Mouse (Mus musculus) liver, embryonic 12.5 days (tissue): ENCODE results near the gene Cdc6. TPM values are rescaled to one million over a fixed set of nuclear protein-coding genes. Genes with fewer than 3 reads are reported as not detected.
A peak's percentile ranks its signal among the peaks of the same experiment; 100 is the strongest.

ENCODE experiments used
- ATAC-seq: fragments of 200-750 bp; cut with Nextera tagmentation; 2 replicates; pipeline ENCODE4 v1.8.0; 2017; ENCODE audit warnings: moderate number of reproducible peaks, mild to moderate bottlenecking, moderate library complexity
- H3K27ac ChIP-seq: fragments of 300-500 bp; sonication (generic); 2 replicates; pipeline ENCODE4 v1.5.1; 2016; ENCODE audit warnings: mild to moderate bottlenecking
- H3K27me3 ChIP-seq: fragments of 300-500 bp; sonication (generic); replicated peaks from 2 replicates; pipeline ENCODE4 v1.6.1; 2016; ENCODE audit warnings: mild to moderate bottlenecking, moderate library complexity
- H3K36me3 ChIP-seq: fragments of 300-500 bp; sonication (generic); 2 replicates; pipeline ENCODE4 v1.6.1; 2016; ENCODE audit warnings: mild to moderate bottlenecking, moderate library complexity
- H3K4me1 ChIP-seq: fragments of 300-500 bp; sonication (generic); 2 replicates; pipeline ENCODE4 v1.6.1; 2016
- H3K4me2 ChIP-seq: fragments of 300-500 bp; sonication (generic); 2 replicates; pipeline ENCODE4 v1.6.1; 2016; ENCODE audit warnings: mild to moderate bottlenecking, moderate library complexity
- H3K4me3 ChIP-seq: fragments of 300-500 bp; sonication (generic); 2 replicates; pipeline ENCODE4 v1.5.1; 2016; ENCODE audit warnings: mild to moderate bottlenecking, moderate library complexity
- H3K9ac ChIP-seq: fragments of 300-500 bp; sonication (generic); 2 replicates; pipeline ENCODE4 v1.6.1; 2016; ENCODE audit warnings: mild to moderate bottlenecking, moderate library complexity
- H3K9me3 ChIP-seq: fragments of 300-500 bp; sonication (generic); replicated peaks from 2 replicates; pipeline ENCODE4 v1.6.1; 2016; ENCODE audit warnings: mild to moderate bottlenecking, moderate library complexity
- WGBS: fragments of 180-500 bp; shearing (Covaris S2); methylation state at CpG from one replicate; pipeline ENCODE4 v1.1.7; 2016; ENCODE audit not compliant: insufficient replicate concordance; 5-methylcytosine and 5-hydroxymethylcytosine counted together
- polyA plus RNA-seq: library from polyadenylated mRNA; unstranded; fragments of >200 nt; fragmentation: Nextera tagmentation; extraction: Ambion mirVana; gene quantifications from 2 replicates; pipeline ENCODE4 v1.2.1, GENCODE M21; 2016

Cdc6 gene
- 86.5 and 89.9 TPM in 2 replicates for polyA plus RNA-seq

DNA sequence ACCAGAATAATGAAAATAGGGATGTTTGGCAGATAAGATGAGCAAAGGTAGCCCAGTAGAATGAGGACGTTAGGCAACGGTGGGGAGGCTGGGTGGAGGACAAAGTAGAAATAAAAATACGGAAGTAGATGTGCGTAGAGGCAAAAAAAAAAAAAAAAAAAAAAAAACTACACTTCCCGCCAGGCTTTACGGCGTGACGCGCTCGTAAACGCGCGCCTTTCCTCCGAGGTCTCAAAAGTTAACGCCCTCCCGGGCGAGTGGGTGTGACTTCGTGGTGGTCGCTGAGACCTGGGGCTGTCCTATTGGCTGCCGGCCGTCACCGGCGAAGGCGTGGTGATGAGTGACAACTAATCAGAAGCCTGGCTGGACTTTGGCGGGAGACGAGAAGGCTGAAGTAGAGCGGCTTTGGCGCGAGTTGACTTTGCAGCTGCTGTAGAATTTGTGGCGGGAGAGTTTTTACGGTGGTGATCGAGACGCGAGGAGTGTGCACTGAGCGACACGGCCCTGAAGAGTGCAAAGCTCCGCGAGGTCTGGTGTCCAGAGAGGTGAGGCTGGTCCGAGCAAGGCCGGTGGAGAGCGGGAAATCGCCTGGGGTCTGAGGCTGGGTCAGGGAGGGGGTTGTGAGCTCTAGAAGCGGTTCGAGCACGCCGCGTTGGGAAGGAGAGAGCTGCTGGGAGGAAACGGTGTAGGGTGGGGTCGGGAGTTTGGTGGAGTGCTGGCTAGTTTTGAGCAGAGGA, at the start of gene Cdc6:
Cdc6 (plus strand) TSS at position 365 of the 737 bp plus-strand sequence.
- peaks cover 45% of the 10 kb centered on the region for H3K36me3 ChIP-seq
- no peaks in the 10 kb centered on the region for H3K27me3 ChIP-seq
- under 1% methylated on average over 49 of the region's 49 CpGs for WGBS
- H3K4me2 ChIP-seq = peak within 1 kb of the TSS; percentile 89
- H3K9me3 ChIP-seq = no peaks in the 10 kb centered on the region
- H3K4me1 ChIP-seq = peaks cover 90% of the 10 kb centered on the region
- peak within 1 kb of the TSS; percentile 92 for H3K9ac ChIP-seq
- peak; percentile 88 for ATAC-seq
- H3K4me3 ChIP-seq = peak within 1 kb of the TSS; percentile 82
- peak within 1 kb of the TSS; percentile 98 for H3K27ac ChIP-seq

DNA sequence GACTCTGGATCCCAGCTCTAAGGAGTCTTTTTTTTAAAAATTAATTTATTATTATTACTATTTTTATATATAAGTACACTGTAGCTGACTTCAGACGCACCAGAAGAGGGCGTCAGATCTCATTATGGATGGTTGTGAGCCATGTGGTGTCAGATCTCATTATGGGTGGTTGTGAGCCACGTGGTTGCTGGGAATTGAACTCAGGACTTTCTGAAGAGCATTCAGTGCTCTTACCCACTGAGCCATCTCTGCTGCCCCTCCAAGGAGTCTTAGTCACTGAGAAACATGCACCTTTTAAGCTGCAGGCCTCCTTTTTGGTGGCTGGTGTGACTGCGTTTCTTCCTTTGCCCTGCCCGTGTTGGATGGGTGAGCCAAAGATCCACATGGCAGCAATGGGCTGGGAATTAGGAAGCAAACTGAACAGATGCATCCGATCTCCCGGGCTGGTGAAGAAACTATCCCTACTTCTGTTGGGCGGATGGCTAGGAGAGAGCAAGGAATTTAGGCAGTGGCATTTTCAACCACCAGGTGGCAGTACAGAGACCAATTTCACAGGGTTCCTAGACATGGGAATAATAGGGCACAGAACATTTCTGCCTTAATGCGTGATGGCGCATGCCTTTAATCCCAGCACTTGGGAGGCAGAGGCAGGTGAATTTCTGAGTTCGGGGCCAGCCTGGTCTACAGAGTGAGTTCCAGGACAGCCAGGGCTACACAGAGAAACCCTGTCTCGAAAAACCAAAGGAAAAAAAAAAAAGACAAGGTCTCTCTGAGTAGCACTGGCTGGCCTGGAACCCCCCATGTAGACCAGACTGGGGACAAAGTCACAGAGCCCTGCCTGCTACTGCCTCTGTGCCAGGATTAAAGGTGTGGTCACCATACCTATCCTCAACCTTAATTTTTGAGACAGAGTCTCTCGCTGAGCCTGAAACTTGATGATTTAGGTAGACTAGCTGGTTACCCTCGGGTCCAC, 48.6 kb upstream of the Cdc6 start:
- Histone ChIP-seq H3K9me3 (no peaks in the 10 kb centered on the region), H3K4me3 (no peak overlapping the region), H3K4me1 (peaks cover 14% of the 10 kb centered on the region), H3K4me2 (peak overlapping the region; percentile 36), H3K9ac (no peak overlapping the region), H3K27ac (no peak overlapping the region), H3K27me3 (no peaks in the 10 kb centered on the region), H3K36me3 (no peaks in the 10 kb centered on the region)
- 33% methylated on average over 14 of the region's 14 CpGs for WGBS
- peak; percentile 61; the same call in 1 of the 2 replicates for ATAC-seq

DNA sequence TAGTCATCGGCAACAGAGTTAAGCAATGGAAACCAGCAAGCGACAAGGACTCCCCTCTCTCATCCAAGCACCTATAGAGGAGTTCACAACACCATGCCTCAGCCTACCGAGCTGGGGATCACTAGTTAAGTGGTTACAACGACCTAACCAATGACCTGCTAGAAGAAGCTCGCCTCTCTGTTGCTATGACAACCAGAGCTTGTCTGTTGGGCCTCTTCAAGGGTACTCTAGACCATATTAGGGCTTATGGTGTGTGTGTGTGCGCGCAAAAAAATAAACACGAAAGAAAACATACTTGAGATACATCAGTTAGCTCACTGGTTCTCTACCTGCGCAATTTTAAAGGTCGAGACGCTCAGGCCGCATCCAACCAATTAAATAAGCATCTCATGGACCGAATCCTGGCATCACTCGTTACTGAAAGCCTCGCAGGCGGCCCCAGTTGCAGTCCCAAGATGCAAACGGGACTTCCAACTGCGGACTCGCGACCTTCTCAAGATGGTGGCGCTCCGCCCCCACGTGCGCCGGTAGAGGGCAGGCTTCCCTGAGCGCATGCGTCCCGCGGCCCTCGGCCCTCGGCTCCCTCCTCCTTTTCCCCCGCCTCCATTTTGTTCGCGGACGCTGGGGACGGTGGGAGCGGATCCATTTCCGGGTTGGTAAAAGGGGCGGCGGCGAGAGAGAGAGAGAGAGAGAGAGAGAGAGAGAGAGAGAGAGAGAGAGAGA, 44.4 kb upstream of the Cdc6 start, which contains the start of gene Wipf2:
Wipf2 (plus strand) TSS at position 611 of the 723 bp plus-strand sequence.
- 7% methylated on average over 36 of the region's 41 CpGs for WGBS
- H3K36me3 ChIP-seq = peaks cover 20% of the 10 kb centered on the region
- H3K27me3 ChIP-seq = no peaks in the 10 kb centered on the region
- H3K4me1 ChIP-seq = peaks cover 24% of the 10 kb centered on the region
- no peaks in the 10 kb centered on the region for H3K9me3 ChIP-seq
- peak within 1 kb of the TSS; percentile 89 for H3K4me3 ChIP-seq
- peak within 1 kb of the TSS; percentile 96 for H3K9ac ChIP-seq
- H3K4me2 ChIP-seq = peak within 1 kb of the TSS; percentile 95
- peak; percentile 88 for ATAC-seq
- H3K27ac ChIP-seq = peak within 1 kb of the TSS; percentile 89

DNA sequence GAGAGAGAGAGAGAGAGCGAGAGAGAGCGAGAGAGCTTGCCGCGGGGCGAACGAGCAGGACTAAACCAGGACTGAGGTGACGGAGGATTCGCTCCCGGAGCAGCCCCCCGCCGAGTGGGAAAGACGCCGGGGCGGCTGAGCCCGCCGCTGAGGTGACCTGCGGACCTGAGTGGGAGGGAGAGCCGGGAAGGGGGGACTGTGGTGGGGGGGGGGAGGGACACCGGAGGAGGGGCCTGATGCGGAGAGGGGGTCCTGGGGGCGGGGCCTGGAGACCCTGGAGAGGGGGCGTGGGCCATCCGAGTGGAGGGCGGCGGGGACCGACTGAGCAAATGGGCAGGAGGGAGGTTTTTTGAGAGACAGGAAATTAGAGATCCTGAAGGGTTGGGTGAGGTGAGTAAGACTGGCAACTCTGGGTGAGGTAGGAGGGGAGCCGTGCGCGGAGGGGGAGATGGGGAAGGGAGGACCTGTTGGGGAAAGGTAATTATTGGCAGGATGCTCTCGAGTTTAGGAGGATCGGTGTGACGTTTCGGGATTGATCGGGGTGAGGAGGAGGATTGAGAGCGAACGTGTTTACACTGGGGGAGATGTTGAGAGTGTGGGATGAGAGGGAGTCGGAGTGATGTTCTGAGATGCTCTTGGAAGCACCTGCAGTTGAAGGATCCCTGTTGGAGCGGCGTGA, 43.7 kb upstream of the Cdc6 start:
- Histone ChIP-seq H3K36me3 (peaks cover 27% of the 10 kb centered on the region), H3K27ac (peak overlapping the region; percentile 89), H3K9ac (peak overlapping the region; percentile 96), H3K4me1 (peaks cover 22% of the 10 kb centered on the region), H3K27me3 (no peaks in the 10 kb centered on the region), H3K4me3 (peak overlapping the region; percentile 89), H3K4me2 (peak overlapping the region; percentile 95), H3K9me3 (no peaks in the 10 kb centered on the region)
- peak; percentile 54 for ATAC-seq
- WGBS = 2% methylated on average over 30 of the region's 39 CpGs

DNA sequence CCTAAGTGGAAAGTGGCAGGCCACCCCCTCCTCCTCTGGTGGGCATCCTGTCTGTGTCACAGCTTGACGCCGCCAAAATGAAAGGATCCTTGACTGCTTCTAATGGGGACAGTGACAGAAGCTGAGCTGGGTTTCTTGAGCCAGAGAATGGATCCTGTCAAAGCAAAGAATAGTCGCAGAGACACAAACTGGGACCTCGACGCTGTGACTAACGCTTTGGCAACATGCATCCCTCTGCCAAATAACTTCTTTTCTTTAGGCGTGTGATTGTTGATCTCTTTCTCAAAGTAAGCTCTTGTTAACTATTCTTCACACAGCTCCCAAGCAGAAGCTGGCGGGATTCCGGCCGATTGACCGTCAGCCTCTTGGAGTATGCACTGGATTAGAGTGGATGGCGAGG, 40.3 kb upstream of the Cdc6 start:
- WGBS = 91% methylated on average over 12 of the region's 12 CpGs
- no peak for ATAC-seq
- Histone ChIP-seq H3K4me1 (peaks cover 22% of the 10 kb centered on the region), H3K36me3 (peaks cover 50% of the 10 kb centered on the region), H3K9me3 (no peaks in the 10 kb centered on the region), H3K27ac (no peak overlapping the region), H3K27me3 (no peaks in the 10 kb centered on the region), H3K9ac (no peak overlapping the region), H3K4me3 (no peak overlapping the region), H3K4me2 (no peak overlapping the region)

DNA sequence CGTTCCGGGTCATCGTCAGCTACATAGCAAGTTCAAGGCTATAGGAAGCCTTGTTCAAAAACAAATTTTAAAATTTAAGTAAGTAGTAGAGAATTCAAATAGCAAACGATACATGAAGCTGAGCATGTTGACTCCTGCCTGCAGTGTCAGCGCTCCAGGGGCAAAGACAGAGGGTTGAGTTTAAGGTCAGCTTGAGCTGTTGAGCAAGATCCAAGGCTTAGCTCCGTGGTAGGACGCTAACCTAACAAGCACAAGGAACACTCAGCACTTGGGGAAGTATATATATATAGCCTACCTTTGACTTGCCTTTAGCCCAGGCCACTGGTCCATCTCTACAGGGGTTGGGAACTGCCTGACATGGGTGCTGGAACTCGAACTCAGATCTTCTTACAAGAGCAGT, 37.7 kb upstream of the Cdc6 start:
- ATAC-seq = no peak
- Histone ChIP-seq H3K9me3 (no peaks in the 10 kb centered on the region), H3K9ac (no peak overlapping the region), H3K36me3 (peaks cover 67% of the 10 kb centered on the region), H3K27ac (no peak overlapping the region), H3K4me3 (no peak overlapping the region), H3K4me1 (peaks cover 20% of the 10 kb centered on the region), H3K27me3 (no peaks in the 10 kb centered on the region), H3K4me2 (no peak overlapping the region)
- WGBS = 73% methylated on average over 8 of the region's 8 CpGs

DNA sequence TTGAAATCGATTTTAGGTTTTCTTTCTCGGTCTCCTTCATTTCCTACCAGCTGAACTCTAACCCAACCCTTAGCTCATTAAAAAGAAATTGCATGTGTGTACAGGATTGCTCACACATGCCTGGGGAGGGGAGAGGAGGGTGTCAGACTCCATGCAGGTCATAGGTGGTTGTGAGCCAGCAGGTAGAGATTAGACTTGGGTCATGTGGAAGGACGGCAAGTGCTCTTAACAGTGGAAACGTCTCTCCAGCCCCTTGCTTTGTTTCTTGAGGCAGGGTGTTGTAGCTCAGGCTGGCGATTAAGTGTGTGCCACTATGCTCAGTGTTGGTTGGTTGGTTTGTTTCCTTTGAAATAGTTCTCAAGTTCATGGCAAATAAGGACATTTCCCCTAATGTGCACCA, 36.8 kb upstream of the Cdc6 start:
- Histone ChIP-seq H3K9ac (no peak overlapping the region), H3K9me3 (no peaks in the 10 kb centered on the region), H3K4me1 (peaks cover 19% of the 10 kb centered on the region), H3K36me3 (peaks cover 69% of the 10 kb centered on the region), H3K4me2 (no peak overlapping the region), H3K27ac (no peak overlapping the region), H3K4me3 (no peak overlapping the region), H3K27me3 (no peaks in the 10 kb centered on the region)
- ATAC-seq = no peak
- WGBS = 72% methylated on average over 5 of the region's 5 CpGs

DNA sequence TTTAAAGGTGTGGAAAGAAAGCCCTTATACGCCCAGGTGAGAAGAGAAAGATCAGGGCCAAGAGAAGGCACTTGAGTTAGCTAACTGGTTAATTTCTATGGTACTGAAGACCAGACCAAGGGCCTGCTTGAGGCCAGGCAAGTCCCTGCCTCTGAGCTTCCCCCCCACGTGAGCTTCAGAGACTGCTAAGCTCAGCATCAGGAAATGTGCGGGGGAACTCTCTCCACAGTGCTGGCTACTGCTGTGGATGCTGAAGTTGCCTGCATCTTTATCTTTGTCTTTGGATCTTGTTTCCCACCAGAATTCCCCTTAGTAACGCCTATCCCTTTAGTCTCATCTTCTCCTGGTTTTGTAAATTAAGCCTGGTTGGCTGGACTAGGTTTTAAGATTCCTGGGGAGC, 36.2 kb upstream of the Cdc6 start:
- H3K27ac ChIP-seq = no peak overlapping the region
- no peak for ATAC-seq
- H3K9me3 ChIP-seq = no peaks in the 10 kb centered on the region
- no peak overlapping the region for H3K4me3 ChIP-seq
- peaks cover 19% of the 10 kb centered on the region for H3K4me1 ChIP-seq
- no peak overlapping the region for H3K9ac ChIP-seq
- no peaks in the 10 kb centered on the region for H3K27me3 ChIP-seq
- no peak overlapping the region for H3K4me2 ChIP-seq
- H3K36me3 ChIP-seq = peaks cover 66% of the 10 kb centered on the region
- 68% methylated on average over 4 of the region's 4 CpGs for WGBS

DNA sequence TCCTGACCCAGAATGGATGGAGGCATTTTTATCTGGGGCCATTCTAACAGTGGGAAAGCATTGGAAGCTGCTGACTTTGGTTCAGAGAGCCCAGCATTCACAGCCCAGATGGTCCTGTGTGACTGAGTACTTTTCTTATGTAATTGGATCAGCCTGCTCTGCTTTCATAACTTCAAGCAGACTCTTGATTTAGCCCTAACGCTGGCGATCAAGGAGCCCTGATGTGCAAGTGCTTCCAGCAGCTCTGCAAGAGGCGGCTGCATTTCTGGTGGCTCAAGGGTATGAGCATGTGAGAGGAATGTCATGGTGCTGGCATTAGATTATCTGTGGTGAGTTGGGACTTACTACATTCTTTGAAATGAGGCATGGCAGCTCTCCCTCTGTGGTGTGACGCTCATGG, 35.6 kb upstream of the Cdc6 start:
- 88% methylated on average over 4 of the region's 4 CpGs for WGBS
- Histone ChIP-seq H3K9ac (no peak overlapping the region), H3K4me2 (no peak overlapping the region), H3K4me1 (peaks cover 22% of the 10 kb centered on the region), H3K9me3 (no peaks in the 10 kb centered on the region), H3K36me3 (peaks cover 60% of the 10 kb centered on the region), H3K27me3 (no peaks in the 10 kb centered on the region), H3K4me3 (no peak overlapping the region), H3K27ac (no peak overlapping the region)
- ATAC-seq = no peak

DNA sequence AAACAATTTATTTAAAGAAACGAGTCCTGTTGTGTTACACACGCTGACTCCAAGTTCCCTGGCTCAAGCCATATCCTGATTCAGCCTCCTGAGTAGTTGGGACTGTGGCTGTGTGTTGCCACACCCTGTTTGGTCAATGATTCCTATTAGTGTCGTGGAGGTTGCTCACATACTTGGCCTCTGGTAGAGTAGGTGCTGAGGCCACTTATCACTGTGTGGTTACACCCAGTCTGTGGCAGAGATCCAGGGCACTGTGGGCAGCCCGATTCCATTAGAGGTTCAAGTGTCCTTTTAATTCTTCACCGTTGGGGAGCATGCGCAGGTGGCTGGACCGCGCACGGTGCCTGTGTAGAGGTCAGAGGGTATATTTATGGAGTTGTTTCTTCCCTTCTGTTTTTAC, 33.7 kb upstream of the Cdc6 start:
- peaks cover 22% of the 10 kb centered on the region for H3K4me1 ChIP-seq
- WGBS = 71% methylated on average over 9 of the region's 9 CpGs

DNA sequence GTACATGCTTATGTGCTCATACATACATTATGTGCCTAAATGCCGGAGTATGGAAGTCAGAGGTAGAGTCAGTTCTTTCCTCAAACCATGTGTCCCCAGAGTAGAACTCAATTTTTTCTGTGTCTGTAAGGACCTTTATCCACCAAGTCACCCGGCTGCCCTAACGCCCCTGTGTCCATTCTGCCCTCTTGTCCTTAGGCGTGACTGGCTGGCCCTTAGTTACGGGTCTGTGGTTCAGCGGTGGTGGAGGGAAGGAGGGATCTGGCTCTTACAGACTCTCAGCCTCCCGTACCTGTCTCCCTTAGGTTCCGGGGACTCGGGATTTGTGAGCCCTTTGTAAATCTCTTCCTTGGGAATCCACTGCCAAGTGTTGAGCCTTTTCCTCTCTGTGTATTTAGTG, 30.6 kb upstream of the Cdc6 start:
- 86% methylated on average over 9 of the region's 9 CpGs for WGBS
- H3K4me3 ChIP-seq = no peak overlapping the region
- peaks cover 41% of the 10 kb centered on the region for H3K36me3 ChIP-seq
- peaks cover 19% of the 10 kb centered on the region for H3K4me1 ChIP-seq
- no peak overlapping the region for H3K4me2 ChIP-seq
- no peak overlapping the region for H3K27ac ChIP-seq
- no peaks in the 10 kb centered on the region for H3K9me3 ChIP-seq
- no peaks in the 10 kb centered on the region for H3K27me3 ChIP-seq
- no peak overlapping the region for H3K9ac ChIP-seq
- ATAC-seq = no peak

More for the DNA sequence above, 33.7 kb upstream of the Cdc6 start:
- 0 out of 2 replicates have a peak overlapping the region, but pooled peaks have one; percentile 18 for H3K27ac ChIP-seq
- peak; percentile 50; the same call in 1 of the 2 replicates for ATAC-seq
- H3K4me2 ChIP-seq = no peak overlapping the region
- peaks cover 45% of the 10 kb centered on the region for H3K36me3 ChIP-seq
- H3K27me3 ChIP-seq = no peaks in the 10 kb centered on the region
- no peak overlapping the region for H3K4me3 ChIP-seq
- H3K9ac ChIP-seq = no peak overlapping the region
- no peaks in the 10 kb centered on the region for H3K9me3 ChIP-seq
